Mouse (Mus musculus): ENCODE data around the gene Atxn2l.

- TF ChIP-seq EP300 (IDR thresholded peaks at IDR 0.05; ENCODE audit: insufficient read depth, low read depth, low read length) (no peak), CTCF (IDR thresholded peaks at IDR 0.05) (no peak)
Observed at GRCm38 (mm10) chr7:126455242-126455641, 48.0 kb downstream of the Atxn2l start.

Measured in heart, adult 2 months (tissue).